Mouse (Mus musculus) embryo, embryonic 10.5 days (tissue): Measurements from ENCODE around the gene Olfr339.
"Not testable (repeated sequence)": the region's sequence is repeated elsewhere in the genome, so short reads cannot be mapped to it uniquely, and the experiment has no call there.

ENCODE experiments used
- DNase-seq: peaks from one replicate; pipeline ENCODE4 v3.0.0-alpha.2; 2015; ENCODE audit warnings: low spot score

Gene Olfr339

DNA sequence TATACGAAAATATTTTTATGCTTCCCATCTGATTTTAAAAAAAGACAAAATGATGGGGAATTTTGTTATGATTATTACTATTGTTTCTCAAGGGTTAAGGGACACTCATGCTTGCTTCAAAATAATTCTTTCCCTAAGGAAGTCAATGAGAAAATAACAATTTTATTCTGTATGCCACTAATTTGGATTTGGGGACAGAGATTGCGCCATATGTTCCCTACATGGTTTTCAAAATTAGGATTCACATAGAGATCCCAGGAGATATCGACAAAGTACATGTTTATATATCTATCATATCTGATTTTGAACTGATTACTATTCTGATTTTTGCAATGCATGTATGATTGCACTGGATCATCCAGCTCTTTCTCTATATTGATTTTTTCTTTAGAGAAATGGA, at the start of gene Olfr339:
Olfr339 (plus strand) TSS at position 301 of the 400 bp plus-strand sequence.
- no peak for DNase-seq

DNA sequence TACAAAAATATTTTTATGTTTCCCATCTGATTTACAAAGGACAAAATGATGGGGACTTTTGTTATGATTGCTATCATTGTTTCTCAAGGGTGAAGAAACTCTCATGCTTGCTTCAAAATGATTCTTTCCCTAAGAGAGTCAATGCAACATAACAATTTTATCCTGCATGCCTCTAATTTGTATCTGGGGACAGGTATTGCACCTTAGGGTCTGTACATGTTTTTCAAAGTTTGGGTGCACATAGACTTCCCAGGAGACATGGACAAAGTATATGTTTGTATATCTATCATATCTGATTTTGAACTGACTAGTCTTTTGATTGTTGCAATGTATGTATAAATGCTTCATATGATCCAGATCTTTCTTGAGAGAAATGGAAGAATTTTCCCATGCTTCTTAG, 45.5 kb upstream of the Olfr339 start, which contains the start of gene Olfr338:
Olfr338 (plus strand) TSS at position 301 of the 400 bp plus-strand sequence.
- DNase-seq: no peak

GRCm38 (mm10) chr2:36415174-36415573, 3.6 kb upstream of the Olfr339 start:
- not testable (repeated sequence) for DNase-seq

DNA sequence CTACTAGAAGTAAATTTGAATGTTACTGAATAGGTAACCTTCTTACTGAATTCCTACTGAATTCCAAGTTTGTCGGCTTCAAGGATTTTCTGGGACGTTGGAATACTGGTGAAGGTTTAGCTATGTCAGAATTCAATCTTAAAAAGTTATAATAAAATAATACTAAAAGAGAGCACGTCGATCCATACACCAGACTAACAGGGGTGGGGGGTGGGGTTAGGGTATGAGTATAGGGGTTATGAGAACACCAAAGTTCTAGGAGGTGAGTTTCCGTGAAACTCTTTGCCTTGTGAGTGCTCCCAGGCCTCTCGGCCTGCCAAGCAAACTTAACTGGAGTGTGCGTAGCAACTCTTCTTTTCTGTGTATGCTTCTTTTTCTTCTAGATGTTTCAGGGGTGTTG, 3.2 kb upstream of the Olfr339 start:
- not testable (repeated sequence) for DNase-seq

GRCm38 (mm10) chr2:36452287-36452686, 33.5 kb downstream of the Olfr339 start, which contains the start of gene Olfr340:
Gene Olfr340, plus strand, starts transcription at chr2:36452587.
- no peak for DNase-seq

GRCm38 (mm10) chr2:36473634-36474033, 54.9 kb downstream of the Olfr339 start:
- DNase-seq: no peak
